Mouse (Mus musculus) intestine, embryonic 14.5 days (tissue): ENCODE results near the gene Clstn3. TPM values are rescaled to one million over a fixed set of nuclear protein-coding genes. Genes with fewer than 3 reads are reported as not detected.
"Not testable (repeated sequence)": the region's sequence is repeated elsewhere in the genome, so short reads cannot be mapped to it uniquely, and the experiment has no call there.

Experiments used
- ATAC-seq: fragments of 200-750 bp; cut with Nextera tagmentation; replicated peaks from 2 replicates; pipeline ENCODE4 v1.8.0; 2017; ENCODE audit warnings: low read depth, moderate number of reproducible peaks, moderate TSS enrichment, moderate library complexity; ENCODE audit not compliant: low FRiP score, low TSS enrichment
- DNase-seq: peaks from one replicate; pipeline ENCODE4 v3.0.0-alpha.2; 2018; ENCODE audit warnings: low spot score
- H3K27ac ChIP-seq: fragments of 300-500 bp; sonication (generic); 2 replicates; pipeline ENCODE4 v1.5.1; 2014; ENCODE audit warnings: low read depth, mild to moderate bottlenecking, control low read depth
- H3K27me3 ChIP-seq: fragments of 300-500 bp; sonication (generic); replicated peaks from 2 replicates; pipeline ENCODE4 v1.6.1; 2014; ENCODE audit warnings: low read length, control low read depth; ENCODE audit not compliant: control insufficient read depth, insufficient read depth
- H3K36me3 ChIP-seq: fragments of 300-500 bp; sonication (generic); 2 replicates; pipeline ENCODE4 v1.6.1; 2014; ENCODE audit warnings: low read length, control low read depth; ENCODE audit not compliant: control insufficient read depth, insufficient read depth
- H3K4me1 ChIP-seq: fragments of 300-500 bp; sonication (generic); replicated peaks from 2 replicates; pipeline ENCODE4 v1.6.1; 2014; ENCODE audit warnings: low read length, control low read depth, mixed read lengths; ENCODE audit not compliant: control insufficient read depth, insufficient read depth
- H3K4me2 ChIP-seq: fragments of 300-500 bp; sonication (generic); 2 replicates; pipeline ENCODE4 v1.6.1; 2014; ENCODE audit warnings: low read length
- H3K4me3 ChIP-seq: fragments of 300-500 bp; sonication (generic); 2 replicates; pipeline ENCODE4 v1.5.1; 2014; ENCODE audit warnings: low read depth, low read length, control low read depth, mixed read lengths
- H3K9ac ChIP-seq: fragments of 300-500 bp; sonication (generic); 2 replicates; pipeline ENCODE4 v1.6.1; 2014; ENCODE audit warnings: mild to moderate bottlenecking, low read length
- H3K9me3 ChIP-seq: fragments of 300-500 bp; sonication (generic); 2 replicates; pipeline ENCODE4 v1.6.1; 2016; ENCODE audit warnings: low read length, control low read depth; ENCODE audit not compliant: control insufficient read depth
- WGBS: fragments of 180-500 bp; shearing (Covaris S2); extraction: QIAGEN DNeasy Blood & Tissue Kit; methylation state at CpG from one replicate; pipeline ENCODE4 v1.1.7; 2014; 5-methylcytosine and 5-hydroxymethylcytosine counted together
- polyA plus RNA-seq: library from polyadenylated mRNA; unstranded; fragments of >200 nt; fragmentation: Nextera tagmentation; extraction: Ambion mirVana; gene quantifications from 2 replicates; pipeline ENCODE4 v1.2.1, GENCODE M21; 2014

The Clstn3 gene
- polyA plus RNA-seq, 1 experiment from 2014 or later: 4.7 TPM

GRCm38 (mm10) chr6:124477221-124477655 is 12.6 kb upstream of the Clstn3 start:
- 66% methylated on average over 5 of the region's 5 CpGs for WGBS
- no peak overlapping the region for H3K4me3 ChIP-seq
- no peak for DNase-seq
- no peak for ATAC-seq
- no peak overlapping the region for H3K9ac ChIP-seq
- H3K4me2 ChIP-seq: no peak overlapping the region
- H3K27ac ChIP-seq: no peak overlapping the region
- H3K9me3 ChIP-seq: no peaks in the 10 kb centered on the region
- H3K27me3 ChIP-seq: no peaks in the 10 kb centered on the region
- no peaks in the 10 kb centered on the region for H3K36me3 ChIP-seq
- H3K4me1 ChIP-seq: no peaks in the 10 kb centered on the region

- ATAC-seq: no peak
- no peaks in the 10 kb centered on the region for H3K36me3 ChIP-seq
- 86% methylated on average over 11 of the region's 11 CpGs for WGBS
These were observed 12.2 kb upstream of the Clstn3 start for GRCm38 (mm10) chr6:124476796-124477195.

GRCm38 (mm10) chr6:124476216-124476615 is 11.6 kb upstream of the Clstn3 start:
- Histone ChIP-seq H3K4me1 (no peaks in the 10 kb centered on the region), H3K9ac (no peak overlapping the region), H3K36me3 (no peaks in the 10 kb centered on the region), H3K4me2 (no peak overlapping the region), H3K9me3 (no peaks in the 10 kb centered on the region), H3K4me3 (no peak overlapping the region), H3K27ac (no peak overlapping the region), H3K27me3 (no peaks in the 10 kb centered on the region)
- DNase-seq (no peak), ATAC-seq (no peak)
- 88% methylated on average over 7 of the region's 7 CpGs for WGBS

More at GRCm38 (mm10) chr6:124476796-124477195, 12.2 kb upstream of the Clstn3 start:
- DNase-seq: no peak
- Histone ChIP-seq H3K9me3 (no peaks in the 10 kb centered on the region), H3K4me3 (no peak overlapping the region), H3K4me1 (no peaks in the 10 kb centered on the region), H3K4me2 (no peak overlapping the region), H3K27me3 (no peaks in the 10 kb centered on the region), H3K9ac (no peak overlapping the region), H3K27ac (no peak overlapping the region)

- not testable (repeated sequence) for H3K4me2 ChIP-seq, H3K4me1 ChIP-seq, ATAC-seq, H3K9ac ChIP-seq, DNase-seq, H3K36me3 ChIP-seq, H3K27ac ChIP-seq, H3K27me3 ChIP-seq, H3K9me3 ChIP-seq, H3K4me3 ChIP-seq
- 87% methylated on average over 9 of the region's 11 CpGs for WGBS
These were observed 10.9 kb upstream of the Clstn3 start for GRCm38 (mm10) chr6:124475335-124476075.

GRCm38 (mm10) chr6:124474621-124475020 is 10.0 kb upstream of the Clstn3 start:
- WGBS: 87% methylated on average over 11 of the region's 11 CpGs
- Histone ChIP-seq H3K4me3 (no peak overlapping the region), H3K27ac (no peak overlapping the region), H3K9me3 (no peaks in the 10 kb centered on the region), H3K9ac (no peak overlapping the region), H3K36me3 (no peaks in the 10 kb centered on the region), H3K4me2 (no peak overlapping the region), H3K4me1 (no peaks in the 10 kb centered on the region), H3K27me3 (no peaks in the 10 kb centered on the region)
- ATAC-seq (no peak), DNase-seq (no peak)

- no peak overlapping the region for H3K27ac ChIP-seq
- WGBS: 36% methylated on average over 6 of the region's 6 CpGs
- ATAC-seq: no peak
- H3K36me3 ChIP-seq: no peaks in the 10 kb centered on the region
- H3K4me2 ChIP-seq: no peak overlapping the region
- H3K27me3 ChIP-seq: no peaks in the 10 kb centered on the region
- no peak overlapping the region for H3K9ac ChIP-seq
- no peak overlapping the region for H3K4me3 ChIP-seq
- H3K4me1 ChIP-seq: no peaks in the 10 kb centered on the region
- H3K9me3 ChIP-seq: no peaks in the 10 kb centered on the region
- DNase-seq: no peak
These were observed 8.2 kb upstream of the Clstn3 start for GRCm38 (mm10) chr6:124472801-124473200.

- not testable (repeated sequence) for DNase-seq, H3K36me3 ChIP-seq, H3K4me1 ChIP-seq, H3K4me3 ChIP-seq, H3K27me3 ChIP-seq, ATAC-seq, H3K9me3 ChIP-seq, H3K9ac ChIP-seq, H3K4me2 ChIP-seq, H3K27ac ChIP-seq
- 69% methylated on average over 6 of the region's 6 CpGs for WGBS
These were observed 7.4 kb upstream of the Clstn3 start for GRCm38 (mm10) chr6:124471783-124472638.

GRCm38 (mm10) chr6:124471121-124471520 is 6.5 kb upstream of the Clstn3 start:
- Histone ChIP-seq H3K4me2 (no peak overlapping the region), H3K27me3 (no peaks in the 10 kb centered on the region), H3K9ac (no peak overlapping the region), H3K4me3 (no peak overlapping the region), H3K9me3 (no peaks in the 10 kb centered on the region), H3K27ac (no peak overlapping the region), H3K4me1 (no peaks in the 10 kb centered on the region), H3K36me3 (no peaks in the 10 kb centered on the region)
- WGBS: 90% methylated on average over 3 of the region's 3 CpGs
- ATAC-seq (no peak), DNase-seq (no peak)
